Mouse (Mus musculus) MEL (cell line): ENCODE measurements at regions not wholly inside any gene's neighbourhood (a gene's known extent, or its start where the extent isn't known, plus 50 kb on each side); places are given as distances from the start of the nearest gene placed in this dataset.

Experiments
- DNase-seq: peaks from one replicate; pipeline ENCODE4 v3.0.0; 2011; ENCODE audit warnings: low read depth, low spot score
- H3K27ac ChIP-seq: 2 replicates; pipeline ENCODE4 v1.5.1; 2012; ENCODE audit warnings: low read depth, mild to moderate bottlenecking, control low read depth, low read length, moderate library complexity; ENCODE audit not compliant: control insufficient read depth
- H3K27me3 ChIP-seq, 2 experiments: fragments of 150-350 bp in 1 of 2; sonication (generic) in 1 of 2; 2 replicates each; pipeline ENCODE4 v1.6.1; 2012; ENCODE audit warnings: low read length in 2 of 2, mild to moderate bottlenecking in 2 of 2, improper control_type of control experiment in 1 of 2, moderate library complexity in 1 of 2; ENCODE audit not compliant: insufficient read depth in 2 of 2, control insufficient read depth in 1 of 2
- H3K36me3 ChIP-seq, 2 experiments: 2 replicates each; pipeline ENCODE4 v1.6.1; 2012 to 2014; ENCODE audit warnings: low read length in 2 of 2, improper control_type of control experiment in 1 of 2, inconsistent platforms in 1 of 2, mild to moderate bottlenecking in 1 of 2; ENCODE audit not compliant: insufficient read depth in 2 of 2, control insufficient read depth in 1 of 2
- H3K4me1 ChIP-seq, 2 experiments: fragments of 150-350 bp in 1 of 2; sonication (generic) in 1 of 2; 2 replicates each; pipeline ENCODE4 v1.6.1; 2012; ENCODE audit warnings: low read length in 2 of 2, improper control_type of control experiment in 1 of 2, mild to moderate bottlenecking in 1 of 2; ENCODE audit not compliant: insufficient read depth in 2 of 2, control insufficient read depth in 1 of 2
- H3K4me3 ChIP-seq, 2 experiments: fragments of 150-350 bp in 1 of 2; sonication (generic) in 1 of 2; 2 replicates each; pipeline ENCODE4 v1.5.1; 2012; ENCODE audit warnings: low read depth in 2 of 2, low read length in 2 of 2, mild to moderate bottlenecking in 2 of 2, moderate library complexity in 2 of 2, control low read depth in 1 of 2, improper control_type of control experiment in 1 of 2; ENCODE audit not compliant: control insufficient read depth in 1 of 2, insufficient read depth in 1 of 2
- H3K79me2 ChIP-seq: 2 replicates; pipeline ENCODE4 v1.6.1; 2012; ENCODE audit warnings: mild to moderate bottlenecking, low read length, moderate library complexity; ENCODE audit not compliant: control insufficient read depth, poor library complexity, insufficient read depth
- H3K9ac ChIP-seq: 2 replicates; pipeline ENCODE4 v1.6.1; 2012; ENCODE audit warnings: low read depth, mild to moderate bottlenecking, control low read depth, low read length, moderate library complexity; ENCODE audit not compliant: control insufficient read depth, poor library complexity, severe bottlenecking
- H3K9me3 ChIP-seq: fragments of 150-350 bp; sonication (generic); replicated peaks from 2 replicates; pipeline ENCODE4 v1.6.1; 2012; ENCODE audit warnings: mild to moderate bottlenecking, low read length, improper control_type of control experiment, moderate library complexity; ENCODE audit not compliant: insufficient read depth
- BHLHE40 ChIP-seq: IDR thresholded peaks from 2 replicates; pipeline ENCODE4 v1.6.1; 2012; ENCODE audit warnings: low read depth, mild to moderate bottlenecking, inconsistent platforms, low read length, improper control_type of control experiment, borderline replicate concordance
- CHD1 ChIP-seq: IDR thresholded peaks from 2 replicates; pipeline ENCODE4 v1.6.1; 2012; ENCODE audit warnings: low read depth, mild to moderate bottlenecking, inconsistent platforms, low read length, improper control_type of control experiment
- CHD2 ChIP-seq: IDR thresholded peaks from 2 replicates; pipeline ENCODE4 v1.6.1; 2011; ENCODE audit warnings: low read length, improper control_type of control experiment
- GATA1 ChIP-seq: IDR thresholded peaks from 2 replicates; pipeline ENCODE4 v1.6.1; 2011; ENCODE audit warnings: low read depth, low read length, improper control_type of control experiment
- JUND ChIP-seq: IDR thresholded peaks from 2 replicates; pipeline ENCODE4 v1.6.1; 2011; ENCODE audit warnings: low read depth, mild to moderate bottlenecking, improper control_type of control experiment, low read length
- KAT2A ChIP-seq: conservative IDR thresholded peaks from 2 replicates; pipeline ENCODE4 v1.6.1; 2012; ENCODE audit warnings: low read depth, low read length, improper control_type of control experiment, inconsistent platforms
- MAFK ChIP-seq: IDR thresholded peaks from 2 replicates; pipeline ENCODE4 v1.6.1; 2011; ENCODE audit warnings: low read depth, mild to moderate bottlenecking, low read length, improper control_type of control experiment, borderline replicate concordance
- MAX ChIP-seq: IDR thresholded peaks from 2 replicates; pipeline ENCODE4 v1.6.1; 2011; ENCODE audit warnings: low read length, improper control_type of control experiment
- MAZ ChIP-seq: IDR thresholded peaks from 2 replicates; pipeline ENCODE4 v1.6.1; 2012; ENCODE audit warnings: low read depth, mild to moderate bottlenecking, inconsistent platforms, low read length, improper control_type of control experiment
- MEF2A ChIP-seq: IDR thresholded peaks from 2 replicates; pipeline ENCODE4 v1.6.1; 2014; ENCODE audit warnings: low read depth, mild to moderate bottlenecking, inconsistent platforms, low read length, improper control_type of control experiment; ENCODE audit not compliant: poor library complexity, insufficient replicate concordance, severe bottlenecking; ENCODE audit errors: extremely low read depth
- MXI1 ChIP-seq: IDR thresholded peaks from 2 replicates; pipeline ENCODE4 v1.6.1; 2011; ENCODE audit warnings: mild to moderate bottlenecking, low read depth, low read length, improper control_type of control experiment
- MYB ChIP-seq: IDR thresholded peaks from 2 replicates; pipeline ENCODE4 v1.6.1; 2011; ENCODE audit warnings: mild to moderate bottlenecking, low read depth, low read length, improper control_type of control experiment
- NELFE ChIP-seq: IDR thresholded peaks from 2 replicates; pipeline ENCODE4 v1.6.1; 2011; ENCODE audit warnings: low read depth, low read length, improper control_type of control experiment
- NRF1 ChIP-seq: IDR thresholded peaks from 2 replicates; pipeline ENCODE4 v1.6.1; 2014; ENCODE audit warnings: low read depth, mild to moderate bottlenecking, inconsistent platforms, low read length, improper control_type of control experiment, moderate library complexity; ENCODE audit not compliant: poor library complexity, insufficient read depth, severe bottlenecking
- POLR2A ChIP-seq, 2 experiments: IDR thresholded peaks; 2 replicates each; pipeline ENCODE4 v1.6.1; 2011 to 2012; ENCODE audit warnings: low read length in 2 of 2, mild to moderate bottlenecking in 2 of 2, control low read depth in 1 of 2, improper control_type of control experiment in 1 of 2, low read depth in 1 of 2, moderate library complexity in 1 of 2; ENCODE audit not compliant: control insufficient read depth in 1 of 2, insufficient read depth in 1 of 2, poor library complexity in 1 of 2
- TAL1 ChIP-seq: IDR thresholded peaks from 2 replicates; pipeline ENCODE4 v1.6.1; 2012; ENCODE audit warnings: mild to moderate bottlenecking, inconsistent platforms, low read length, moderate library complexity, mixed read lengths
- USF1 ChIP-seq: IDR thresholded peaks from 2 replicates; pipeline ENCODE4 v1.6.1; 2014; ENCODE audit warnings: low read depth, mild to moderate bottlenecking, inconsistent platforms, low read length, improper control_type of control experiment, moderate library complexity
- USF2 ChIP-seq, 2 experiments: IDR thresholded peaks; 2 replicates each; pipeline ENCODE4 v1.6.1; 2011 to 2012; ENCODE audit warnings: improper control_type of control experiment in 2 of 2, low read length in 2 of 2, borderline replicate concordance in 1 of 2, inconsistent platforms in 1 of 2, low read depth in 1 of 2, mild to moderate bottlenecking in 1 of 2; ENCODE audit not compliant: insufficient read depth in 1 of 2
- ZKSCAN1 ChIP-seq: IDR thresholded peaks from 2 replicates; pipeline ENCODE4 v1.6.1; 2012; ENCODE audit warnings: low read depth, mild to moderate bottlenecking, inconsistent platforms, low read length, improper control_type of control experiment, moderate library complexity
- ZNF384 ChIP-seq: IDR thresholded peaks from 2 replicates; pipeline ENCODE4 v1.6.1; 2012; ENCODE audit warnings: low read depth, mild to moderate bottlenecking, inconsistent platforms, low read length, improper control_type of control experiment

DNA sequence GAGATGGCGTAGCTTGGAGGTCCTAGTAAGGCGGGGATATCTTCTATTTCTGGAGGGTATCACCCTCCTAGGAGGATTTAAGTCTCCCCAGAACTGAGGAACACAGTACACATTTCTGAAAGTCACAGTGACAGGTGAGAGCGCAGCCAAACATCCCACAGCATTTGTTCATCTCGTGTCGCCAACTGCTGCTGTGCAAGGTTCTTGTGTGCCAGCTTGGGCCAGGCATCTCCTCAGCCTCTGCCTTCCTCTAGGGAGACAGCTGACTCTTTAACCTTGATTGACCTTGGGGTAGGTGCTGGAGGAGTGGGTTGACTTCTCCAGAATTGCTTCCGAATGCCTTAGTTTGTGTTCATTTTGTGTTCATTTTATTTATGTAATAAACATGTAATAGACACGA is 291.2 kb downstream of the Sec16b start:
- no peak overlapping the region for H3K4me3 ChIP-seq
- no peaks in the 10 kb centered on the region for H3K4me1 ChIP-seq
- no peaks in the 10 kb centered on the region for H3K9me3 ChIP-seq
- H3K79me2 ChIP-seq = no peaks in the 10 kb centered on the region
- no peak overlapping the region for H3K9ac ChIP-seq
- no peaks in the 10 kb centered on the region for H3K27me3 ChIP-seq
- no peaks in the 10 kb centered on the region for H3K36me3 ChIP-seq
- no peak for DNase-seq
- H3K27ac ChIP-seq = no peak overlapping the region
- TF ChIP-seq KAT2A (no peak), MAX (no peak), USF2 (IDR thresholded peaks at IDR 0.05; ENCODE audit: borderline replicate concordance in 1 of 2, insufficient read depth in 1 of 2, low read depth in 1 of 2, low read length in 2 of 2) (no peak), GATA1 (no peak), CHD2 (no peak)

GRCm38 (mm10) chr1:157798561-157799553 is 292.3 kb downstream of the Sec16b start:
- H3K9ac ChIP-seq = no peak overlapping the region
- H3K27ac ChIP-seq = no peak overlapping the region
- H3K4me1 ChIP-seq = no peaks in the 10 kb centered on the region
- no peaks in the 10 kb centered on the region for H3K79me2 ChIP-seq
- TF ChIP-seq ZNF384 (no peak), NELFE (no peak)
- H3K36me3 ChIP-seq = no peaks in the 10 kb centered on the region
- no peak for DNase-seq
- no peaks in the 10 kb centered on the region for H3K27me3 ChIP-seq
- no peak overlapping the region for H3K4me3 ChIP-seq
- no peaks in the 10 kb centered on the region for H3K9me3 ChIP-seq

DNA sequence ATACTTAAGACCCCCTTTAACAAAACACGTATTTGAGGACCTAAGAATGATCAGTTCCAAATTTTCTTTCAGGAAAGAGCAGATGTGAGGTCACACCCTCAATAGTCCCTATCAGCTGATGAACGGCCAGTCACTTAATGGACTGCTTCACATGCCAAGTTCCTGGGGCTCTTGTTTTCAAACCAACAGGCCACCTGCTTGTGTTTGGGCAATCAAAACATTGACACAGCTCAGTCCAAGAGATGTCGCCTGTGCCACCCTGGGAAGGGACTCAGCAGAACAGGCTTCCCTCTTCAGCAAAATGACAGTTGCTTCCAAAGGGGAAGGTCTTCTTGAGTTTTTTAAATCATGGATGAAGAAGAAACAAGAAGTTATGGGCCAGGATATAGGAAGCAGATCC is 294.6 kb downstream of the Sec16b start:
- Histone ChIP-seq H3K79me2 (no peaks in the 10 kb centered on the region), H3K9me3 (no peaks in the 10 kb centered on the region), H3K27ac (no peak overlapping the region)

More for the DNA sequence above, 294.6 kb downstream of the Sec16b start:
- Histone ChIP-seq H3K27me3 (no peaks in the 10 kb centered on the region), H3K36me3 (no peaks in the 10 kb centered on the region), H3K4me1 (no peaks in the 10 kb centered on the region), H3K4me3 (no peak overlapping the region), H3K9ac (no peak overlapping the region)
- TF ChIP-seq JUND (no peak), MEF2A (no peak), ZKSCAN1 (no peak), ZNF384 (no peak), NELFE (no peak), CHD2 (no peak), POLR2A (IDR thresholded peaks at IDR 0.05; ENCODE audit: control insufficient read depth in 1 of 2, insufficient read depth in 1 of 2, low read depth in 1 of 2, low read length in 2 of 2, poor library complexity in 1 of 2) (no peak), MAFK (no peak), MXI1 (no peak), TAL1 (no peak), KAT2A (no peak), MAZ (no peak), CHD1 (no peak), USF1 (no peak), NRF1 (no peak), MYB (no peak), BHLHE40 (no peak)
- DNase-seq = no peak
